Comparison of ENCODE assay signal across 10 mouse cellular contexts in genomic region chr11:114495520-114495921, GRCm38 (mm10).
DNase-seq lines count a peak whose midpoint lies in the region; ATAC-seq and TF ChIP-seq lines count a peak whose summit lies in the region.
"Had no signal": no experiment of that assay in that cellular context is flagged by ENCODE, and none has a peak within 500 bp of the region (broad histone marks: within the 10 kb centered on the region; RNA-seq: fewer than 3 reads in every experiment).

No protein-coding gene starts in this region.

- no peak overlapping the region for H3K4me3 ChIP-seq in limb, embryonic 14.5 days (replicated peaks; ENCODE audit: low read length)
- H3K4me3 ChIP-seq in limb, embryonic 10.5 days, result no peak overlapping the region
- H3K4me3 ChIP-seq in hindbrain, postnatal 0 days (ENCODE audit: low read length), result no peak overlapping the region
- H3K4me3 ChIP-seq in thymus, adult 2 months (ENCODE audit: control insufficient read depth, insufficient read depth, low read length), result no peak overlapping the region
- H3K4me3 ChIP-seq: liver, embryonic 12.5 days; myocyte had no signal

- H3K4me2 ChIP-seq in limb, embryonic 14.5 days (replicated peaks; ENCODE audit: low read depth, low read length, severe bottlenecking), result no peak overlapping the region
- H3K4me2 ChIP-seq in hindbrain, postnatal 0 days (ENCODE audit: low read depth, low read length), result no peak overlapping the region
- H3K4me2 ChIP-seq: liver, embryonic 12.5 days had no signal

- no peak overlapping the region for H3K27ac ChIP-seq in limb, embryonic 14.5 days (replicated peaks; ENCODE audit: low read depth, low read length)
- no peak overlapping the region for H3K27ac ChIP-seq in limb, embryonic 10.5 days
- H3K27ac ChIP-seq in hindbrain, postnatal 0 days, result no peak overlapping the region; the same call in 1 of the 2 replicates
- no peak overlapping the region for H3K27ac ChIP-seq in thymus, adult 2 months (ENCODE audit: control insufficient read depth, insufficient read depth, low read length)
- H3K27ac ChIP-seq: liver, embryonic 12.5 days had no signal

- TF ChIP-seq CTCF in hindbrain, postnatal 0 days (IDR thresholded peaks at IDR 0.05; ENCODE audit: low read depth), result no peak
- no peak for TF ChIP-seq CTCF in thymus, adult 2 months (IDR thresholded peaks at IDR 0.05; ENCODE audit: borderline replicate concordance, control insufficient read depth, extremely low read depth, insufficient read depth, low read length, poor library complexity)

- 46% methylated on average over 5 of the region's 5 CpGs for WGBS in limb, embryonic 14.5 days
- 76% methylated on average over 5 of the region's 5 CpGs for WGBS in limb, embryonic 10.5 days
- 14% methylated on average over 5 of the region's 5 CpGs for WGBS in hindbrain, postnatal 0 days
- WGBS in thymus, adult 2 months, result 75% methylated on average over 5 of the region's 5 CpGs

- ATAC-seq in limb, embryonic 14.5 days (ENCODE audit: low FRiP score, low read depth), result no peak
- ATAC-seq in hindbrain, postnatal 0 days, result peak; percentile 76
- ATAC-seq: liver, embryonic 12.5 days had no signal

- no peak overlapping the region for H3K9ac ChIP-seq in limb, embryonic 14.5 days (ENCODE audit: low read depth, low read length, severe bottlenecking)
- no peak overlapping the region for H3K9ac ChIP-seq in hindbrain, postnatal 0 days (replicated peaks; ENCODE audit: low read length)
- H3K9ac ChIP-seq: liver, embryonic 12.5 days had no signal

- H3K27me3 ChIP-seq in limb, embryonic 14.5 days (ENCODE audit: control insufficient read depth, insufficient read depth, low read length), result 0 out of 2 replicates have a peak, but pooled peaks cover 7% of the 10 kb centered on the region
- H3K27me3 ChIP-seq in limb, embryonic 10.5 days (ENCODE audit: low read depth, poor library complexity, severe bottlenecking), result peaks cover 66% of the 10 kb centered on the region
- H3K27me3 ChIP-seq in hindbrain, postnatal 0 days (ENCODE audit: insufficient read depth, low read length), result 0 out of 2 replicates have a peak, but pooled peaks cover 3% of the 10 kb centered on the region
- no peaks in the 10 kb centered on the region; the same call in 1 of the 2 replicates for H3K27me3 ChIP-seq in thymus, adult 2 months (ENCODE audit: control insufficient read depth, insufficient read depth, low read length)

- H3K9me3 ChIP-seq in limb, embryonic 14.5 days (ENCODE audit: control insufficient read depth, low read length), result no peaks in the 10 kb centered on the region
- H3K9me3 ChIP-seq in limb, embryonic 10.5 days (replicated peaks), result no peaks in the 10 kb centered on the region
- H3K9me3 ChIP-seq in hindbrain, postnatal 0 days (ENCODE audit: low read length), result 0 out of 2 replicates have a peak, but pooled peaks cover under 1% of the 10 kb centered on the region
- H3K9me3 ChIP-seq: liver, embryonic 12.5 days had no signal

- H3K4me1 ChIP-seq in limb, embryonic 14.5 days (ENCODE audit: control insufficient read depth, insufficient read depth, low read length), result no peaks in the 10 kb centered on the region
- peaks cover 3% of the 10 kb centered on the region; the same call in 1 of the 2 replicates for H3K4me1 ChIP-seq in limb, embryonic 10.5 days
- peaks cover 10% of the 10 kb centered on the region; the same call in 1 of the 2 replicates for H3K4me1 ChIP-seq in hindbrain, postnatal 0 days (ENCODE audit: insufficient read depth, low read length)
- no peaks in the 10 kb centered on the region for H3K4me1 ChIP-seq in thymus, adult 2 months (replicated peaks; ENCODE audit: control insufficient read depth, insufficient read depth, low read length)
- H3K4me1 ChIP-seq: liver, embryonic 12.5 days had no signal

- TF ChIP-seq POLR2A in limb, embryonic 14.5 days (IDR thresholded peaks at IDR 0.05; ENCODE audit: borderline replicate concordance, extremely low read depth, insufficient read depth, insufficient read length), result no peak
- no peak for TF ChIP-seq POLR2A in thymus, adult 2 months (IDR thresholded peaks at IDR 0.05; ENCODE audit: control insufficient read depth, extremely low read depth, insufficient read depth, low read length, poor library complexity)

- no peaks in the 10 kb centered on the region for H3K36me3 ChIP-seq in limb, embryonic 14.5 days (ENCODE audit: control insufficient read depth, insufficient read depth, low read length)
- no peaks in the 10 kb centered on the region for H3K36me3 ChIP-seq in limb, embryonic 10.5 days
- no peaks in the 10 kb centered on the region for H3K36me3 ChIP-seq in hindbrain, postnatal 0 days (ENCODE audit: insufficient read depth, low read length)
- H3K36me3 ChIP-seq in thymus, adult 2 months (ENCODE audit: control insufficient read depth, insufficient read depth, low read length), result no peaks in the 10 kb centered on the region
- H3K36me3 ChIP-seq: liver, embryonic 12.5 days had no signal

- peak; percentile 57 for DNase-seq in cerebellum, adult 11-12 months
- DNase-seq in cerebellum, adult 8-10 months, result no peak
- DNase-seq in limb, embryonic 14.5 days (ENCODE audit: low spot score), result peak; percentile 56
- DNase-seq in limb, embryonic 10.5 days (ENCODE audit: low spot score), result no peak
- DNase-seq in NIH3T3 (ENCODE audit: low read depth), result peak; percentile 3
- DNase-seq in hindbrain, postnatal 0 days (ENCODE audit: low spot score), result peak; percentile 87
- no peak for DNase-seq in thymus, adult 2 months
- no peak for DNase-seq in gastrocnemius, postnatal 25 days

Comparison
In these comparisons a context has a peak if more than half of its experiments do, and no peak if none do; other contexts are left out.
1. DNase-seq: peak in cerebellum, adult 11-12 months (single experiment), limb, embryonic 14.5 days (single experiment), NIH3T3 (single experiment) and hindbrain, postnatal 0 days (single experiment); none in cerebellum, adult 8-10 months (single experiment), limb, embryonic 10.5 days (single experiment), thymus, adult 2 months (single experiment) and gastrocnemius, postnatal 25 days (single experiment).